Mouse (Mus musculus): ENCODE data around the gene Cyp4f14. TPM values are rescaled to one million over a fixed set of nuclear protein-coding genes. Genes with fewer than 3 reads are reported as not detected.
"Not testable (repeated sequence)": the region's sequence is repeated elsewhere in the genome, so short reads cannot be mapped to it uniquely, and the experiment has no call there.

Gene Cyp4f14
- polyA plus RNA-seq, 1 experiment, result 1,373 TPM

DNA sequence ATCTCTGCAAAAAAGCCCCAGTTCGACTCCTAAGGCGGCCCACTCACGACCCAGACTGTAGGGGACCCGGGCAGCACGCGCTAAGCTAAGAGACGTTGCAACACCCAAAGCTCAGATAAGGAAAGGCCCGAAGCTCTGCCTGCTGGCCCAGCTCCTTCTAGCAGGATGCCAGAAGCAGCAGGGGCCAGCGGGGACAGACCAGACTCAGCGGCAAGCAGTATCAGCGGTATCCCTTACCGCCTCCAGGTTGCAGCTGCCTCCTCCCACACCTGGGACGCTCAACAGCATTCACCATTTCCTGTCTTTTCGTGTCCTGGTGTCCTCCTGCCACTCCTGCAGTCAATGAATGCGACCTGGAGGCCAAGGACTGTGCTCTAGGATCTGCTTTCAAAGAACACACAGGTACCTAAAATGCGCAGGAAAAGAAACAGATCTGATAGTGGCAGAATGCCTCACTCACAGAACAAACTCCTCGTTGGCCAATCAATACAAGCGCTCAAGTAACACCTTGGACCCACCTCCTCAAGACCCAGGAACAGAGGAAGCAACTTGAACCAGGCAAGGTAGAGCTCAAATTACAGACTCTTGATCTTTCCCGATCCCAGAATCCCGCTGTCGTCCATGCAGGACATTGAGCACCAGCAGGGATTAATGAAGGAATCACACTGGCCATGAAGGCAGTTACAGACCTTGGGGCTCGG is 39.5 kb downstream of the Cyp4f14 start:
- Histone ChIP-seq H3K4me3 (ENCODE audit: low read depth, low read length) (peak overlapping the region; percentile 41), H3K36me3 (ENCODE audit: control insufficient read depth, insufficient read depth, low read length) (peaks cover 4% of the 10 kb centered on the region), H3K27me3 (ENCODE audit: control insufficient read depth, insufficient read depth, low read length) (no peaks in the 10 kb centered on the region), H3K4me1 (ENCODE audit: control insufficient read depth, insufficient read depth, insufficient read length, low read length) (peaks cover 8% of the 10 kb centered on the region), H3K27ac (ENCODE audit: insufficient read depth, low read depth, low read length) (no peak overlapping the region)
- TF ChIP-seq POLR2A (IDR thresholded peaks at IDR 0.05; ENCODE audit: low read depth, low read length) (no peak), CTCF (IDR thresholded peaks at IDR 0.05; ENCODE audit: extremely low read depth, insufficient read length, insufficient replicate concordance, low read depth, low read length) (no peak)
- 7% methylated on average over 22 of the region's 22 CpGs for WGBS

DNA sequence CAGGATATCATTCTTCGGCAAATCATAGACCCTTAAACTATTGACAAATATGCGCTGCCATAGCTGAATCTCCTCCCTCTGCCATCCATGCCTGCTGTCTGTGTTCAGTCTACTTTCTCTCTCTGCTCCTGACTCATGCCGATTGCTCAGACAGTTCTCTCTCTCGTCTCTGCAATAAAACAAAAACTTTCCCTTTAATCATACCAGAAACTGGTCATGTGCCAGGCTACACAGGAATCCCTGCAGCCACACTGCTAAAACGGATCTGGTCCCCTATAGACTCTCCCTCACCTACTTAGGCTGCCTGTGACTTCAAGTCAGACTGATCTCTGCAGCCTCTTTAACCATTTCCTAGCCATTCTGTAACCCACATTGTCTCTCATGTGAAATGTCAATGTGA is 44.4 kb downstream of the Cyp4f14 start:
- H3K4me1 ChIP-seq (ENCODE audit: control insufficient read depth, insufficient read depth, insufficient read length, low read length), result peaks cover 3% of the 10 kb centered on the region
- H3K27ac ChIP-seq (ENCODE audit: insufficient read depth, low read depth, low read length), result no peak overlapping the region
- no peaks in the 10 kb centered on the region for H3K27me3 ChIP-seq (ENCODE audit: control insufficient read depth, insufficient read depth, low read length)
- TF ChIP-seq CTCF (IDR thresholded peaks at IDR 0.05; ENCODE audit: extremely low read depth, insufficient read length, insufficient replicate concordance, low read depth, low read length) (no peak), POLR2A (IDR thresholded peaks at IDR 0.05; ENCODE audit: low read depth, low read length) (no peak)
- H3K4me3 ChIP-seq (ENCODE audit: low read depth, low read length), result no peak overlapping the region
- H3K36me3 ChIP-seq (ENCODE audit: control insufficient read depth, insufficient read depth, low read length), result no peaks in the 10 kb centered on the region
- WGBS, result 42% methylated on average over 5 of the region's 5 CpGs

- no peaks in the 10 kb centered on the region for H3K4me1 ChIP-seq (ENCODE audit: control insufficient read depth, insufficient read depth, insufficient read length, low read length)
- no peaks in the 10 kb centered on the region for H3K27me3 ChIP-seq (ENCODE audit: control insufficient read depth, insufficient read depth, low read length)
- H3K36me3 ChIP-seq (ENCODE audit: control insufficient read depth, insufficient read depth, low read length), result no peaks in the 10 kb centered on the region
- WGBS, result 87% methylated on average over 4 of the region's 4 CpGs
- H3K4me3 ChIP-seq (ENCODE audit: low read depth, low read length), result no peak overlapping the region
- no peak for TF ChIP-seq CTCF (IDR thresholded peaks at IDR 0.05; ENCODE audit: extremely low read depth, insufficient read length, insufficient replicate concordance, low read depth, low read length)
- no peak for TF ChIP-seq POLR2A (IDR thresholded peaks at IDR 0.05; ENCODE audit: low read depth, low read length)
- no peak overlapping the region for H3K27ac ChIP-seq (ENCODE audit: insufficient read depth, low read depth, low read length)
Measured at GRCm38 (mm10) chr17:32872091-32872490, 45.1 kb downstream of the Cyp4f14 start.

DNA sequence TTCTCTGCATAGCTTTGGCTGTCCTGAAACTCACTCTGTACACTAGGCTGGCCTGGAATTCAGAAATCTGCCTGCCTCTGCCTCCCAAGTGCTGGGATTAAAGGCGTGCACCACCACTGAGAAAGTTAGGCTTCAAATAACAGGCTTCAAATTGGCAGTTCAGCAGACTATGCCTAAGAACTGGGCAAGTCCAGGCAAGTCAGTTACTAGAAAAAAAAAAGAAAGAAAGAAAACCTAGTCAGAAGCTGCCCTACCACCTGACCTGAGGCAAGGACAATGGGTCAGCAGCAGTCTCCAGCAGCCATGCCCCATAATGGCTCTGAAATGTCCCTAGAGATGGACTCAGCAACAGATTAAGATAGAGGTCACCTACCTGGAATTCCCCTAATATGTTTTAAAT is 45.7 kb downstream of the Cyp4f14 start:
- Histone ChIP-seq H3K27ac (ENCODE audit: insufficient read depth, low read depth, low read length) (no peak overlapping the region), H3K4me3 (ENCODE audit: low read depth, low read length) (no peak overlapping the region), H3K4me1 (ENCODE audit: control insufficient read depth, insufficient read depth, insufficient read length, low read length) (no peaks in the 10 kb centered on the region), H3K27me3 (ENCODE audit: control insufficient read depth, insufficient read depth, low read length) (no peaks in the 10 kb centered on the region), H3K36me3 (ENCODE audit: control insufficient read depth, insufficient read depth, low read length) (no peaks in the 10 kb centered on the region)
- TF ChIP-seq CTCF (IDR thresholded peaks at IDR 0.05; ENCODE audit: extremely low read depth, insufficient read length, insufficient replicate concordance, low read depth, low read length) (no peak), POLR2A (IDR thresholded peaks at IDR 0.05; ENCODE audit: low read depth, low read length) (no peak)
- WGBS, result 92% methylated on average over 1 of the region's 1 CpGs

- WGBS, result 58% methylated on average over 5 of the region's 7 CpGs
- H3K36me3 ChIP-seq (ENCODE audit: control insufficient read depth, insufficient read depth, low read length); H3K27me3 ChIP-seq (ENCODE audit: control insufficient read depth, insufficient read depth, low read length); H3K4me1 ChIP-seq (ENCODE audit: control insufficient read depth, insufficient read depth, insufficient read length, low read length); H3K27ac ChIP-seq (ENCODE audit: insufficient read depth, low read depth, low read length); H3K4me3 ChIP-seq (ENCODE audit: low read depth, low read length): not testable (repeated sequence)
Measured at GRCm38 (mm10) chr17:32867266-32867665, 49.9 kb downstream of the Cyp4f14 start.

DNA sequence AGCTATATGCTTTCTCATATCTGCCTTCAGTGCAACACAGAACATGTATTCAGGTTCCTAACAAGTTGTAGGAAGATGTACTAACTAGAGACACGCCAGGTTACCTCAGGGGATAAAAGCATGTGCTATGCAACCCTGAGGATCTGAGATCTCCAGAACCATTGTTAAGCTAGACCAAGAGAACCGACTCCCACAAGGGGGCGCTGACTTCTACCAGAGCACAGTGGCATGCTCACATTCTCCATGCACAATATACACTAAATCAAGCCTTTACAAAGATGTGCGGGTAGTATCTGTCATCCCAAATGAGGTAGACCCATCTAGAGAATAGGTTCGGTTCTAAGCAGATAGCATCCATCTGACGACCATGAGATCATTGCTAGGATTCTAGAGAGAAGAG is 60.4 kb downstream of the Cyp4f14 start:
- H3K27ac ChIP-seq (ENCODE audit: insufficient read depth, low read depth, low read length); H3K36me3 ChIP-seq (ENCODE audit: control insufficient read depth, insufficient read depth, low read length); H3K4me1 ChIP-seq (ENCODE audit: control insufficient read depth, insufficient read depth, insufficient read length, low read length); H3K27me3 ChIP-seq (ENCODE audit: control insufficient read depth, insufficient read depth, low read length); H3K4me3 ChIP-seq (ENCODE audit: low read depth, low read length): not testable (repeated sequence)
- 48% methylated on average over 4 of the region's 6 CpGs for WGBS

Other genes with a start within 250 kb of the Cyp4f14 start
- gene Cyp4f15, start 231.7 kb downstream of the Cyp4f14 start, polyA plus RNA-seq (2012; rRNA removed), result 0.57 and 2.3 TPM in 2 replicates
- gene Zfp871, start 129.1 kb downstream of the Cyp4f14 start, polyA plus RNA-seq (2012; rRNA removed), result 2.7 and 6.1 TPM in 2 replicates
- gene Zfp811, start 107.4 kb downstream of the Cyp4f14 start, polyA plus RNA-seq (2012; rRNA removed), result 0.04 TPM in 1 of 2 replicates, not detected in the other
- 2.6 and 6.9 TPM in 2 replicates for gene Zfp799, start 87.1 kb downstream of the Cyp4f14 start, polyA plus RNA-seq (2012; rRNA removed)
- gene Zfp870, start 25.7 kb downstream of the Cyp4f14 start, polyA plus RNA-seq (2012; rRNA removed), result 0.09 and 0.30 TPM in 2 replicates
- gene Cyp4f13, start 30.1 kb upstream of the Cyp4f14 start, polyA plus RNA-seq (2012; rRNA removed), result 45.0 and 112 TPM in 2 replicates
- gene Zfp472, start 48.5 kb upstream of the Cyp4f14 start, polyA plus RNA-seq (2012; rRNA removed), result 0.18 and 0.25 TPM in 2 replicates
- gene Zfp952, start 75.8 kb upstream of the Cyp4f14 start, polyA plus RNA-seq (2012; rRNA removed), result 0.65 and 0.79 TPM in 2 replicates
- gene Zfp763, start 116.1 kb upstream of the Cyp4f14 start, polyA plus RNA-seq (2012; rRNA removed), result 0.05 and 0.09 TPM in 2 replicates
- gene 4921501E09Rik, start 150.7 kb upstream of the Cyp4f14 start, polyA plus RNA-seq (2012; rRNA removed), result not detected in 2 replicates
- 0.35 and 0.51 TPM in 2 replicates for gene Zfp563, start 172.0 kb upstream of the Cyp4f14 start, polyA plus RNA-seq (2012; rRNA removed)
- gene Morc2b, start 222.3 kb upstream of the Cyp4f14 start, polyA plus RNA-seq (2012; rRNA removed), result not detected in 2 replicates

Data from small intestine, adult 2 months (tissue).